Mouse (Mus musculus) frontal cortex, adult 2 months (tissue): ENCODE measurements around the gene Aldh1l1. TPM values are rescaled to one million over a fixed set of nuclear protein-coding genes. Genes with fewer than 3 reads are reported as not detected.
"Not testable (repeated sequence)": the region's sequence is repeated elsewhere in the genome, so short reads cannot be mapped to it uniquely, and the experiment has no call there.

Experiments
- DNase-seq, 2 experiments: peaks; one replicate each; pipeline ENCODE4 v3.0.0; 2022; ENCODE audit warnings: low spot score in 1 of 2; ENCODE audit errors: extremely low spot score in 1 of 2
- polyA plus RNA-seq: library from polyadenylated mRNA; depleted of rRNA; stranded (reverse); fragments of >200 nt; gene quantifications from 2 replicates; pipeline ENCODE4 v1.2.3, GENCODE M21; 2012

Aldh1l1 gene
- polyA plus RNA-seq, 1 experiment = 51.6 TPM

GRCm38 (mm10) chr6:90613277-90613676 is 127.0 kb downstream of the Aldh1l1 start:
- DNase-seq = no peak

- DNase-seq = no peak
Measured at GRCm38 (mm10) chr6:90615362-90615761, 129.1 kb downstream of the Aldh1l1 start.

- DNase-seq = no peak
Measured at GRCm38 (mm10) chr6:90615991-90616390, 129.8 kb downstream of the Aldh1l1 start.

- no peak for DNase-seq
Measured at GRCm38 (mm10) chr6:90616481-90616880, 130.3 kb downstream of the Aldh1l1 start.

- DNase-seq = no peak
Measured at GRCm38 (mm10) chr6:90618274-90618673, 132.0 kb downstream of the Aldh1l1 start.

- no peak for DNase-seq
Measured at GRCm38 (mm10) chr6:90618821-90619636, 132.8 kb downstream of the Aldh1l1 start.

- DNase-seq = no peak
Measured at GRCm38 (mm10) chr6:90619936-90620335, 133.7 kb downstream of the Aldh1l1 start.

GRCm38 (mm10) chr6:90620791-90621583 is 134.8 kb downstream of the Aldh1l1 start:
- DNase-seq = no peak

GRCm38 (mm10) chr6:90621584-90621890 is 135.3 kb downstream of the Aldh1l1 start:
- DNase-seq = no peak

- no peak for DNase-seq
Measured at GRCm38 (mm10) chr6:90622758-90623455, 136.7 kb downstream of the Aldh1l1 start.

- no peak for DNase-seq
Measured at GRCm38 (mm10) chr6:90623456-90623836, 137.2 kb downstream of the Aldh1l1 start.

GRCm38 (mm10) chr6:90624184-90624583 is 138.0 kb downstream of the Aldh1l1 start:
- DNase-seq = peak in 1 of 2 experiments; percentile 21

- no peak for DNase-seq
Measured at GRCm38 (mm10) chr6:90624733-90625132, 138.5 kb downstream of the Aldh1l1 start.

GRCm38 (mm10) chr6:90625207-90625994 is 139.2 kb downstream of the Aldh1l1 start:
- DNase-seq = no peak

- DNase-seq = no peak
Measured at GRCm38 (mm10) chr6:90627556-90627955, 141.3 kb downstream of the Aldh1l1 start.

- no peak for DNase-seq
Measured at GRCm38 (mm10) chr6:90629506-90629905, 143.3 kb downstream of the Aldh1l1 start.

- no peak for DNase-seq
Measured at GRCm38 (mm10) chr6:90630427-90630826, 144.2 kb downstream of the Aldh1l1 start.

- DNase-seq = not testable (repeated sequence)
Measured at GRCm38 (mm10) chr6:90632526-90632925, 146.3 kb downstream of the Aldh1l1 start.

- no peak for DNase-seq
Measured at GRCm38 (mm10) chr6:90635081-90635480, 148.9 kb downstream of the Aldh1l1 start.

- no peak for DNase-seq
Measured at GRCm38 (mm10) chr6:90635611-90636010, 149.4 kb downstream of the Aldh1l1 start.
